Mouse (Mus musculus): ENCODE measurements around the gene Dhx34.
A peak's percentile ranks its signal among the peaks of the same experiment; 100 is the strongest.

Gene Dhx34

GRCm38 (mm10) chr7:16162036-16162435, 59.8 kb downstream of the Dhx34 start:
- no peak for DNase-seq (ENCODE audit: extremely low spot score, low spot score)

- DNase-seq (ENCODE audit: extremely low spot score, low spot score): no peak
These were observed 60.5 kb downstream of the Dhx34 start for GRCm38 (mm10) chr7:16161302-16161701.

GRCm38 (mm10) chr7:16160702-16161101, 61.1 kb downstream of the Dhx34 start:
- no peak for DNase-seq (ENCODE audit: extremely low spot score, low spot score)

- DNase-seq (ENCODE audit: extremely low spot score, low spot score): no peak
These were observed 63.1 kb downstream of the Dhx34 start for GRCm38 (mm10) chr7:16158735-16159134.

GRCm38 (mm10) chr7:16156105-16156714, 65.6 kb downstream of the Dhx34 start:
- DNase-seq (ENCODE audit: extremely low spot score, low spot score): no peak

- no peak for DNase-seq (ENCODE audit: extremely low spot score, low spot score)
These were observed 66.5 kb downstream of the Dhx34 start for GRCm38 (mm10) chr7:16155132-16155872.

- peak; percentile 66 for DNase-seq (ENCODE audit: extremely low spot score, low spot score)
These were observed 68.3 kb downstream of the Dhx34 start for GRCm38 (mm10) chr7:16153522-16153921.

- DNase-seq (ENCODE audit: extremely low spot score, low spot score): no peak
These were observed 71.4 kb downstream of the Dhx34 start for GRCm38 (mm10) chr7:16150191-16151145.

- no peak for DNase-seq (ENCODE audit: extremely low spot score, low spot score)
These were observed 72.6 kb downstream of the Dhx34 start for GRCm38 (mm10) chr7:16149241-16149640.

- peak; percentile 77 for DNase-seq (ENCODE audit: extremely low spot score, low spot score)
These were observed 74.2 kb downstream of the Dhx34 start for GRCm38 (mm10) chr7:16147643-16148042.
